ENCODE assay signal across 14 mouse cellular contexts in the genomic region with DNA sequence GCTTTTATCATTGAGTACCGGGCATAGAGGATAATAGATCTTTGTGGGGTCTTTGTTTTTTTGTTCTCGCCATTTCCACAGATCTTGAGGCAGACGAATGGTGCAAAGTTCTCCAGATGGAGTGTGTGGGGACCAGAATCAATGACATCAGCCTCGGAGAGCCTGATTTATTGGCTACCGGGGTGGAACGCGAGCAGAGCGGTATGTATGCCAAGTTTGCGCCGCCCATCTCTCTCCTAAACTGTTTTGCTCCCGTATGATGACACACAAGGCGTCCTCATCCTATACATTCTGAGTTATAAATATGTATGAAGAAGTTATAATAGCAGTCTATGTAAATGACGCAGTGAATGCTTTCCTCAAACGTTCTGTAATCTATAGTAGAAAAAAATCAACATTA.
A peak's percentile ranks its signal among the peaks of the same experiment; 100 is the strongest.
DNase-seq lines count a peak whose midpoint lies in the region; ATAC-seq lines count a peak whose summit lies in the region.
"Had no signal": no experiment of that assay in that cellular context is flagged by ENCODE, and none has a peak within 500 bp of the region (broad histone marks: within the 10 kb centered on the region; RNA-seq: fewer than 3 reads in every experiment).

No protein-coding gene starts in this region.

- ATAC-seq in frontal cortex, adult (ENCODE audit: low TSS enrichment) = peak; percentile 60; the same call in 1 of the 2 replicates
- ATAC-seq: inflammation-experienced regulatory T-cells, adult 6 months; intestine, postnatal 0 days had no signal

- intact Hi-C loops in left cerebral cortex, postnatal 4 days (cut with DNase I) = no loop called here

- no peak for DNase-seq in frontal cortex, postnatal 14 days (ENCODE audit: low spot score in 2 of 2)
- DNase-seq in left cerebral cortex, adult 18-20 months (ENCODE audit: low spot score in 2 of 2) = peak; percentile 28 to 45
- DNase-seq in left cerebral cortex, postnatal 4 days = no peak
- peak; percentile 53 to 61 for DNase-seq in right cerebral cortex, postnatal 10 days (ENCODE audit: low spot score in 2 of 2)
- DNase-seq in right cerebral cortex, postnatal 4 days = no peak
- DNase-seq in urinary bladder, postnatal 25 days (ENCODE audit: low spot score) = no peak
- DNase-seq: adrenal gland, adult 2 months; adrenal gland, postnatal 25 days; cerebellum, adult 2 months; cerebellum, postnatal 10 days; heart, adult 2 months had no signal

Comparison
In these comparisons a context has a peak if more than half of its experiments do, and no peak if none do; other contexts are left out.
1. DNase-seq: peak in left cerebral cortex, adult 18-20 months (2 of 2) and right cerebral cortex, postnatal 10 days (2 of 2); none in frontal cortex, postnatal 14 days (0 of 2), left cerebral cortex, postnatal 4 days (single experiment), right cerebral cortex, postnatal 4 days (single experiment) and urinary bladder, postnatal 25 days (single experiment).